Mouse (Mus musculus): ENCODE results near the gene Prkg1. TPM values are rescaled to one million over a fixed set of nuclear protein-coding genes. Genes with fewer than 3 reads are reported as not detected.

Gene Prkg1
- polyA plus RNA-seq, 1 experiment = 1.4 TPM

DNA sequence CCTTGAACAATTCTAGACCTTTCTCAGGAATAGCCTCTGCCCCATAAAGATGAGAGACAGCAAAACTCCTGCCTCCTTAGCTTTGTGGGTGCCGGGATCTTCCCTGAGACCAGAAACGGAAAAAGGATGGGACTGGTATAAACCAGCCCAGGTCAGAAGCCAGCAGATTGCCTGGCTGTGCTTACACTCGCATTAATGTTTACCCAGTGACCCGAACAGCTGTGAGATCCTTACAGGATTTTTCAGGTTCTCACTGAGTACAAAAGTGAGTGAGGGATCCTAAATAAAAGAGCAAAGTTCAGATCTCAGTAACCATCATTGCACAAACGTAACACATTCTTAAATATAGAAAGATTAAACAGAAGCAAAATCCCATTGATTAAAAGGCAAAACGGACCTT, 1248.1 kb downstream of the Prkg1 start:
- TF ChIP-seq CTCF (IDR thresholded peaks at IDR 0.05; ENCODE audit: control insufficient read depth, insufficient read depth, low read length) = no peak
- TF ChIP-seq POLR2A (IDR thresholded peaks at IDR 0.05; ENCODE audit: borderline replicate concordance, control insufficient read depth, low read depth, low read length) = no peak
- Histone ChIP-seq H3K4me1 (ENCODE audit: control insufficient read depth, insufficient read depth, low read length) (no peaks in the 10 kb centered on the region), H3K4me3 (replicated peaks; ENCODE audit: control insufficient read depth, low read depth, low read length) (no peak overlapping the region), H3K27ac (ENCODE audit: control insufficient read depth, insufficient read depth, low read depth, low read length, poor library complexity) (no peak overlapping the region)
- WGBS = 82% methylated on average over 6 of the region's 6 CpGs

Other genes with a start within 250 kb of the Prkg1 start
- gene A1cf, start 103.7 kb upstream of the Prkg1 start, polyA plus RNA-seq (2011; ENCODE audit: insufficient read depth, insufficient read length, low replicate concordance, missing spikeins) = 0.29 TPM in 1 of 2 replicates, not detected in the other

All from bone marrow, adult 2 months (tissue).